Mouse (Mus musculus): ENCODE data around the gene Upk2.

Gene Upk2

GRCm38 (mm10) chr9:44454891-44455220, at the start of gene Upk2:
Gene Upk2, minus strand, starts transcription at chr9:44454976.
- no peak for DNase-seq

GRCm38 (mm10) chr9:44502006-44502405, 47.2 kb upstream of the Upk2 start:
- DNase-seq: peak; percentile 93 to 95

GRCm38 (mm10) chr9:44501206-44501879, 46.6 kb upstream of the Upk2 start:
- peak in 1 of 2 experiments; percentile 14 for DNase-seq

GRCm38 (mm10) chr9:44500638-44501175, 45.9 kb upstream of the Upk2 start:
- DNase-seq: peak in 1 of 2 experiments; percentile 28

- peak in 1 of 2 experiments; percentile 16 for DNase-seq
These were observed 45.4 kb upstream of the Upk2 start for GRCm38 (mm10) chr9:44500163-44500533.

- peak; percentile 78 to 82 for DNase-seq
These were observed 44.8 kb upstream of the Upk2 start for GRCm38 (mm10) chr9:44499356-44500162.

- DNase-seq: peak; percentile 73 to 76
These were observed 43.9 kb upstream of the Upk2 start for GRCm38 (mm10) chr9:44498421-44499355.

GRCm38 (mm10) chr9:44497624-44498377, 43.0 kb upstream of the Upk2 start:
- no peak for DNase-seq

GRCm38 (mm10) chr9:44496803-44497461, 42.2 kb upstream of the Upk2 start:
- no peak for DNase-seq

GRCm38 (mm10) chr9:44495810-44496344, 41.1 kb upstream of the Upk2 start:
- no peak for DNase-seq

GRCm38 (mm10) chr9:44494863-44495809, 40.4 kb upstream of the Upk2 start:
- DNase-seq: peak; percentile 52 to 64

GRCm38 (mm10) chr9:44494261-44494862, 39.6 kb upstream of the Upk2 start:
- peak; percentile 51 to 57 for DNase-seq

GRCm38 (mm10) chr9:44492631-44493461, 38.1 kb upstream of the Upk2 start:
- peak; percentile 62 for DNase-seq

GRCm38 (mm10) chr9:44491351-44491750, 36.6 kb upstream of the Upk2 start:
- DNase-seq: no peak

GRCm38 (mm10) chr9:44490086-44490967, 35.6 kb upstream of the Upk2 start:
- peak; percentile 47 for DNase-seq

GRCm38 (mm10) chr9:44489651-44490085, 34.9 kb upstream of the Upk2 start:
- DNase-seq: peak; percentile 81 to 82

- DNase-seq: peak; percentile 81 to 85
These were observed 34.1 kb upstream of the Upk2 start for GRCm38 (mm10) chr9:44488855-44489381.
